Mouse (Mus musculus): Measurements from ENCODE around the gene Evi2a.

GRCm38 (mm10) chr11:79523560-79524309 lies 6.7 kb downstream of the Evi2a start, which contains the start of gene Evi2b:
- no peak for TF ChIP-seq CTCF (IDR thresholded peaks at IDR 0.05; ENCODE audit: low read depth)
- TF ChIP-seq EP300 (IDR thresholded peaks at IDR 0.05; ENCODE audit: low read depth): no peak

Data from heart, postnatal 0 days (tissue).